Mouse (Mus musculus) heart, adult 2 months (tissue): ENCODE measurements at regions not wholly inside any gene's neighbourhood (a gene's known extent, or its start where the extent isn't known, plus 50 kb on each side); places are given as distances from the start of the nearest gene placed in this dataset.

ENCODE experiments used
- CTCF ChIP-seq: fragments of 200-600 bp; IDR thresholded peaks from 2 replicates; pipeline ENCODE4 v1.8.1; 2022; ENCODE audit warnings: antibody characterized with exemption, mild to moderate bottlenecking, moderate library complexity
- EP300 ChIP-seq: fragments of 200-500 bp; IDR thresholded peaks from 2 replicates; pipeline ENCODE4 v1.6.1; 2011; ENCODE audit warnings: low read depth, low read length, control low read depth; ENCODE audit not compliant: insufficient read depth

- no peak for TF ChIP-seq EP300
- no peak for TF ChIP-seq CTCF
Measured at GRCm38 (mm10) chr4:7196570-7196969, 1042.3 kb downstream of the Car8 start.
